Mouse (Mus musculus) limb, embryonic 10.5 days (tissue): ENCODE results near the gene Mup15. TPM values are rescaled to one million over a fixed set of nuclear protein-coding genes. Genes with fewer than 3 reads are reported as not detected.
"Not testable (repeated sequence)": the region's sequence is repeated elsewhere in the genome, so short reads cannot be mapped to it uniquely, and the experiment has no call there.

Experiments
- DNase-seq: peaks from one replicate; pipeline ENCODE4 v3.0.0-alpha.2; 2017; ENCODE audit warnings: low spot score
- H3K27ac ChIP-seq: fragments of 300-500 bp; sonication (generic); 2 replicates; pipeline ENCODE4 v1.5.1; 2016; ENCODE audit warnings: mild to moderate bottlenecking
- H3K27me3 ChIP-seq: fragments of 300-500 bp; sonication (generic); 2 replicates; pipeline ENCODE4 v1.6.1; 2016; ENCODE audit warnings: low read depth, mild to moderate bottlenecking; ENCODE audit not compliant: poor library complexity, severe bottlenecking
- H3K36me3 ChIP-seq: fragments of 300-500 bp; sonication (generic); 2 replicates; pipeline ENCODE4 v1.6.1; 2016; ENCODE audit warnings: mild to moderate bottlenecking, moderate library complexity
- H3K4me1 ChIP-seq: fragments of 300-500 bp; sonication (generic); 2 replicates; pipeline ENCODE4 v1.6.1; 2016
- H3K4me3 ChIP-seq: fragments of 300-500 bp; sonication (generic); 2 replicates; pipeline ENCODE4 v1.5.1; 2016; ENCODE audit warnings: mild to moderate bottlenecking, moderate library complexity
- H3K9me3 ChIP-seq: fragments of 300-500 bp; sonication (generic); replicated peaks from 2 replicates; pipeline ENCODE4 v1.6.1; 2016; ENCODE audit warnings: mild to moderate bottlenecking
- WGBS: fragments of 180-500 bp; shearing (Covaris S2); methylation state at CpG from one replicate; pipeline ENCODE4 v1.1.7; 2016; 5-methylcytosine and 5-hydroxymethylcytosine counted together
- polyA plus RNA-seq: library from polyadenylated mRNA; unstranded; fragments of >200 nt; fragmentation: Nextera tagmentation; extraction: Ambion mirVana; gene quantifications from 2 replicates; pipeline ENCODE4 v1.2.1, GENCODE M21; 2016

The Mup15 gene
- polyA plus RNA-seq: 0.40 TPM in 1 of 2 replicates, not detected in the other

DNA sequence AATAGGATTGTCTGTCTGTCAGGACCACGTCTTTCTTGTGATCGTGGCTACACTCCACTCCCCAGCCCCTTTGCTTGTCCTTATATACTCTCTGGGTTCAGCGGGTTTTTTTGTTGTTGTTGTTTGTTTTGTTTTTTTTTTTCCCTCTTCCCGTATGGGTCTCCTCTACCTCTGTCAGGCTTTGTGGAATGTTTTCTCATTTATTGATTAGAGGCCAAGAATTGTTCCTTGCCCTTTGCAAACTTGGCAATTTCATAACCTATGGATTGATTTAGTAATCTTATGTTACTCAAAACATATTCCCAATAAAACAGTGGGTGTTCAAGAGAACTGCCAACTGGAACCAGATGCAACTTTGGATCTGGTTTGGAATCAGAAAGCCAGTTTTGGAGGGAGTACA, at the start of gene Mup15:
Gene Mup15 (minus strand): TSS at position 101 of the 400 bp plus-strand sequence.
- not testable (repeated sequence) for H3K27ac ChIP-seq, H3K36me3 ChIP-seq, H3K4me3 ChIP-seq, H3K4me1 ChIP-seq, H3K27me3 ChIP-seq, H3K9me3 ChIP-seq, DNase-seq
- no CpG with 5 or more reads among the region's 4 CpGs for WGBS

Other genes starting within 250 kb of the Mup15 start
- not detected in 2 replicates for gene Mup13, start 211.5 kb downstream of the Mup15 start, polyA plus RNA-seq
- gene Mup14, start 135.7 kb downstream of the Mup15 start, polyA plus RNA-seq: 0.92 TPM in 1 of 2 replicates, not detected in the other
- not detected in 2 replicates for gene Mup16, start 79.8 kb upstream of the Mup15 start, polyA plus RNA-seq
- gene Mup17, start 156.1 kb upstream of the Mup15 start, polyA plus RNA-seq: not detected in 2 replicates
- gene Mup18, start 234.4 kb upstream of the Mup15 start, polyA plus RNA-seq: not detected in 2 replicates